Mouse (Mus musculus) MEL (cell line): Measurements from ENCODE around the gene Lyzl6. TPM values are rescaled to one million over a fixed set of nuclear protein-coding genes. Genes with fewer than 3 reads are reported as not detected.

Experiments
- DNase-seq: peaks from one replicate; pipeline ENCODE4 v3.0.0; 2011; ENCODE audit warnings: low read depth, low spot score
- H3K27ac ChIP-seq: 2 replicates; pipeline ENCODE4 v1.5.1; 2012; ENCODE audit warnings: low read depth, mild to moderate bottlenecking, control low read depth, low read length, moderate library complexity; ENCODE audit not compliant: control insufficient read depth
- H3K27me3 ChIP-seq, 2 experiments: fragments of 150-350 bp in 1 of 2; sonication (generic) in 1 of 2; 2 replicates each; pipeline ENCODE4 v1.6.1; 2012; ENCODE audit warnings: low read length in 2 of 2, mild to moderate bottlenecking in 2 of 2, improper control_type of control experiment in 1 of 2, moderate library complexity in 1 of 2; ENCODE audit not compliant: insufficient read depth in 2 of 2, control insufficient read depth in 1 of 2
- H3K36me3 ChIP-seq, 2 experiments: 2 replicates each; pipeline ENCODE4 v1.6.1; 2012 to 2014; ENCODE audit warnings: low read length in 2 of 2, improper control_type of control experiment in 1 of 2, inconsistent platforms in 1 of 2, mild to moderate bottlenecking in 1 of 2; ENCODE audit not compliant: insufficient read depth in 2 of 2, control insufficient read depth in 1 of 2
- H3K4me1 ChIP-seq, 2 experiments: fragments of 150-350 bp in 1 of 2; sonication (generic) in 1 of 2; 2 replicates each; pipeline ENCODE4 v1.6.1; 2012; ENCODE audit warnings: low read length in 2 of 2, improper control_type of control experiment in 1 of 2, mild to moderate bottlenecking in 1 of 2; ENCODE audit not compliant: insufficient read depth in 2 of 2, control insufficient read depth in 1 of 2
- H3K4me3 ChIP-seq, 2 experiments: fragments of 150-350 bp in 1 of 2; sonication (generic) in 1 of 2; 2 replicates each; pipeline ENCODE4 v1.5.1; 2012; ENCODE audit warnings: low read depth in 2 of 2, low read length in 2 of 2, mild to moderate bottlenecking in 2 of 2, moderate library complexity in 2 of 2, control low read depth in 1 of 2, improper control_type of control experiment in 1 of 2; ENCODE audit not compliant: control insufficient read depth in 1 of 2, insufficient read depth in 1 of 2
- H3K79me2 ChIP-seq: 2 replicates; pipeline ENCODE4 v1.6.1; 2012; ENCODE audit warnings: mild to moderate bottlenecking, low read length, moderate library complexity; ENCODE audit not compliant: control insufficient read depth, poor library complexity, insufficient read depth
- H3K9ac ChIP-seq: 2 replicates; pipeline ENCODE4 v1.6.1; 2012; ENCODE audit warnings: low read depth, mild to moderate bottlenecking, control low read depth, low read length, moderate library complexity; ENCODE audit not compliant: control insufficient read depth, poor library complexity, severe bottlenecking
- H3K9me3 ChIP-seq: fragments of 150-350 bp; sonication (generic); replicated peaks from 2 replicates; pipeline ENCODE4 v1.6.1; 2012; ENCODE audit warnings: mild to moderate bottlenecking, low read length, improper control_type of control experiment, moderate library complexity; ENCODE audit not compliant: insufficient read depth
- BHLHE40 ChIP-seq: IDR thresholded peaks from 2 replicates; pipeline ENCODE4 v1.6.1; 2012; ENCODE audit warnings: low read depth, mild to moderate bottlenecking, inconsistent platforms, low read length, improper control_type of control experiment, borderline replicate concordance
- CHD2 ChIP-seq: IDR thresholded peaks from 2 replicates; pipeline ENCODE4 v1.6.1; 2011; ENCODE audit warnings: low read length, improper control_type of control experiment
- CTCF ChIP-seq, 3 experiments: IDR thresholded peaks in 2 of 3; conservative IDR thresholded peaks in 1 of 3; 2 replicates each; pipeline ENCODE4 v1.5.1; 2011 to 2012; ENCODE audit warnings: low read length in 3 of 3, low read depth in 2 of 3, mild to moderate bottlenecking in 2 of 3, improper control_type of control experiment in 1 of 3, inconsistent platforms in 1 of 3, mixed read lengths in 1 of 3, moderate library complexity in 1 of 3; ENCODE audit not compliant: control insufficient read depth in 1 of 3, insufficient read depth in 1 of 3, poor library complexity in 1 of 3, severe bottlenecking in 1 of 3
- ELF1 ChIP-seq: IDR thresholded peaks from 2 replicates; pipeline ENCODE4 v1.6.1; 2014; ENCODE audit warnings: low read depth, mild to moderate bottlenecking, inconsistent platforms, low read length, improper control_type of control experiment, moderate library complexity
- EP300 ChIP-seq, 2 experiments: IDR thresholded peaks; 2 replicates each; pipeline ENCODE4 v1.6.1; 2011; ENCODE audit warnings: improper control_type of control experiment in 2 of 2, low read length in 2 of 2, low read depth in 1 of 2, mild to moderate bottlenecking in 1 of 2
- ETS1 ChIP-seq: IDR thresholded peaks from 2 replicates; pipeline ENCODE4 v1.6.1; 2012; ENCODE audit warnings: low read depth, mild to moderate bottlenecking, inconsistent platforms, low read length, improper control_type of control experiment, moderate library complexity
- KAT2A ChIP-seq: conservative IDR thresholded peaks from 2 replicates; pipeline ENCODE4 v1.6.1; 2012; ENCODE audit warnings: low read depth, low read length, improper control_type of control experiment, inconsistent platforms
- MAX ChIP-seq: IDR thresholded peaks from 2 replicates; pipeline ENCODE4 v1.6.1; 2011; ENCODE audit warnings: low read length, improper control_type of control experiment
- MAZ ChIP-seq: IDR thresholded peaks from 2 replicates; pipeline ENCODE4 v1.6.1; 2012; ENCODE audit warnings: low read depth, mild to moderate bottlenecking, inconsistent platforms, low read length, improper control_type of control experiment
- MYB ChIP-seq: IDR thresholded peaks from 2 replicates; pipeline ENCODE4 v1.6.1; 2011; ENCODE audit warnings: mild to moderate bottlenecking, low read depth, low read length, improper control_type of control experiment
- MYC ChIP-seq: IDR thresholded peaks from 2 replicates; pipeline ENCODE4 v1.6.1; 2011; ENCODE audit warnings: low read depth, mild to moderate bottlenecking, low read length, improper control_type of control experiment, moderate library complexity
- POLR2AphosphoS2 ChIP-seq: IDR thresholded peaks from 2 replicates; pipeline ENCODE4 v1.6.1; 2011; ENCODE audit warnings: low read length, improper control_type of control experiment
- RAD21 ChIP-seq: IDR thresholded peaks from 2 replicates; pipeline ENCODE4 v1.6.1; 2011; ENCODE audit warnings: mild to moderate bottlenecking, low read depth, low read length, improper control_type of control experiment
- RCOR1 ChIP-seq: IDR thresholded peaks from 2 replicates; pipeline ENCODE4 v1.6.1; 2012; ENCODE audit warnings: low read depth, mild to moderate bottlenecking, inconsistent platforms, low read length, improper control_type of control experiment
- SIN3A ChIP-seq: IDR thresholded peaks from 2 replicates; pipeline ENCODE4 v1.6.1; 2012; ENCODE audit warnings: low read length, improper control_type of control experiment, inconsistent platforms
- SMC3 ChIP-seq: IDR thresholded peaks from 2 replicates; pipeline ENCODE4 v1.6.1; 2011; ENCODE audit warnings: low read depth, low read length, improper control_type of control experiment
- ZC3H11A ChIP-seq: IDR thresholded peaks from 2 replicates; pipeline ENCODE4 v1.6.1; 2012; ENCODE audit warnings: low read depth, mild to moderate bottlenecking, inconsistent platforms, low read length, improper control_type of control experiment
- ZKSCAN1 ChIP-seq: IDR thresholded peaks from 2 replicates; pipeline ENCODE4 v1.6.1; 2012; ENCODE audit warnings: low read depth, mild to moderate bottlenecking, inconsistent platforms, low read length, improper control_type of control experiment, moderate library complexity
- ZMIZ1 ChIP-seq: IDR thresholded peaks from 2 replicates; pipeline ENCODE4 v1.6.1; 2012; ENCODE audit warnings: low read depth, mild to moderate bottlenecking, inconsistent platforms, low read length, improper control_type of control experiment, moderate library complexity
- ZNF384 ChIP-seq: IDR thresholded peaks from 2 replicates; pipeline ENCODE4 v1.6.1; 2012; ENCODE audit warnings: low read depth, mild to moderate bottlenecking, inconsistent platforms, low read length, improper control_type of control experiment
- polyA plus RNA-seq, 2 experiments: library from polyadenylated mRNA; stranded (reverse) in 1 of 2; unstranded in 1 of 2; fragments of >175 nt in 1 of 2; fragments of >200 nt in 1 of 2; gene quantifications; 2 replicates each; pipeline versions ENCODE4 v1.2.1 to v1.2.4; 2012; ENCODE audit warnings: low replicate concordance in 2 of 2, low read depth in 1 of 2; ENCODE audit not compliant: insufficient read length in 2 of 2, insufficient read depth in 1 of 2, missing spikeins in 1 of 2
- total RNA-seq: library from RNA; depleted of rRNA; stranded (reverse); fragments of 300-350 nt; gene quantifications from 2 replicates; pipeline ENCODE4 v1.2.3, GENCODE M21; 2012

Gene Lyzl6
- total and polyA plus RNA-seq, 3 experiments, result not detected

- no peak overlapping the region for H3K9ac ChIP-seq
- no peaks in the 10 kb centered on the region for H3K36me3 ChIP-seq
- no peaks in the 10 kb centered on the region for H3K79me2 ChIP-seq
- H3K27me3 ChIP-seq, result no peaks in the 10 kb centered on the region
- TF ChIP-seq MYB (no peak), RCOR1 (no peak), ELF1 (no peak), ETS1 (no peak), MAX (no peak), POLR2AphosphoS2 (no peak), SIN3A (no peak), EP300 (IDR thresholded peaks at IDR 0.05; ENCODE audit: low read depth in 1 of 2, low read length in 2 of 2) (no peak), MAZ (no peak), RAD21 (no peak)
- no peak for DNase-seq
- no peaks in the 10 kb centered on the region for H3K4me1 ChIP-seq
- no peaks in the 10 kb centered on the region for H3K9me3 ChIP-seq
- no peak overlapping the region for H3K4me3 ChIP-seq
- no peak overlapping the region for H3K27ac ChIP-seq
Observed at GRCm38 (mm10) chr11:103653359-103653965, 14.8 kb upstream of the Lyzl6 start.

- no peaks in the 10 kb centered on the region for H3K27me3 ChIP-seq
- no peak overlapping the region for H3K9ac ChIP-seq
- no peaks in the 10 kb centered on the region for H3K36me3 ChIP-seq
- H3K27ac ChIP-seq, result no peak overlapping the region
- no peak overlapping the region for H3K4me3 ChIP-seq
- H3K9me3 ChIP-seq, result no peaks in the 10 kb centered on the region
- no peaks in the 10 kb centered on the region for H3K79me2 ChIP-seq
- DNase-seq, result no peak
- no peak for TF ChIP-seq ZKSCAN1
- TF ChIP-seq ZC3H11A, result no peak
- TF ChIP-seq ETS1, result no peak
- TF ChIP-seq RAD21, result no peak
- no peak for TF ChIP-seq CHD2
- no peak for TF ChIP-seq ZMIZ1
- no peak for TF ChIP-seq ZNF384
- no peak for TF ChIP-seq CTCF (IDR thresholded peaks at IDR 0.05 in 2 of 3, conservative IDR thresholded peaks at IDR 0.05 in 1 of 3; ENCODE audit: control insufficient read depth in 1 of 3, insufficient read depth in 1 of 3, low read depth in 2 of 3, low read length in 3 of 3, poor library complexity in 1 of 3, severe bottlenecking in 1 of 3)
- TF ChIP-seq BHLHE40, result no peak
- TF ChIP-seq MYC, result no peak
- TF ChIP-seq KAT2A, result no peak
- no peak for TF ChIP-seq SMC3
- TF ChIP-seq MAX, result no peak
- TF ChIP-seq, all 39 proteins: peak for 0
- no peaks in the 10 kb centered on the region for H3K4me1 ChIP-seq
Observed at GRCm38 (mm10) chr11:103651426-103651825, 12.7 kb upstream of the Lyzl6 start.
